Mouse (Mus musculus) mesoderm, embryonic 11.5 days (tissue): ENCODE measurements around the gene Tmem235.
"Not testable (repeated sequence)": the region's sequence is repeated elsewhere in the genome, so short reads cannot be mapped to it uniquely, and the experiment has no call there.

Experiments
- DNase-seq: peaks from one replicate; pipeline ENCODE4 v3.0.0-alpha.2; 2012; ENCODE audit warnings: low read depth, low spot score

The Tmem235 gene

DNA sequence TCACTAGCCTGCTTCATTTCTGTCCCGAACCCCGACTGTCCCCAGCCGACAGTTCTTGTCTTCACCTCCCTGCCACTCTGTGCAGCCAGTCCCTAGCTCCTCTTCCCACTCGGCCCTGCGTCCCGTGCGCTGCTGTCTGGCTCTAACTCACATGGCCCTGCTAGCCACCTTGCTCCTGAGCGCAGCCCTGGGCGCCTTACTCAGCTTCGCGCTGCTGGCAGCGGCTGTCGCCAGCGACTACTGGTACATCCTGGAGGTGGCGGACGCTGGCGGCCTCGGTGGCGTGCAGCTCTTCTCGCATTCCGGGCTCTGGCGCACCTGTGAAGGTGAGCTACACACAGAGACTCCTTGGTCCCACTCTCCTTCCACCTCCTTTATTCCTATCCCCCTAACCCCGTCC is at the start of gene Tmem235:
Gene Tmem235 (plus strand): TSS at position 152 of the 400 bp plus-strand sequence.
- no peak for DNase-seq

DNA sequence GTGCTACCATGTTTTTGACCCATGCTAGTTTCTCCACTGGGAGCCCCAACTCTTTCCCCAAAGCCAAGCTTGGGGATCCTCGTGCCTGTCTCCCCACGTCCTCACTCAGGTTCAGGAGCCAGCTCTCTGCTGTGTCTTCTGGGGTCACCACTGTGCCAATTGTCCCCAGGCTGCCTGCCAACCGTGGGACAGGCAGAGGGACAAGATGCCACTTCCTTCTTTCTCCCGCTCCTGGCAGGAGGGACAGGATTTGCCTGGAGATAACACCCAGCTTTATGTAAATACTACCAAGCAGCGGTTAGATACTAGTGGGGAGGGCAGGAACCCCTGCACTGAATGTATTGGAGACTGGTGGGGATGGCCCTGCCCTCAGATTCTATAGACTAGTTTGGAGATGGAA is 46.7 kb upstream of the Tmem235 start:
- no peak for DNase-seq

GRCm38 (mm10) chr11:117814704-117815366 is 45.7 kb upstream of the Tmem235 start:
- DNase-seq = no peak

- DNase-seq = not testable (repeated sequence)
Observed at GRCm38 (mm10) chr11:117815850-117816249, 44.7 kb upstream of the Tmem235 start.

- DNase-seq = no peak
Observed at GRCm38 (mm10) chr11:117816389-117816996, 44.1 kb upstream of the Tmem235 start.

DNA sequence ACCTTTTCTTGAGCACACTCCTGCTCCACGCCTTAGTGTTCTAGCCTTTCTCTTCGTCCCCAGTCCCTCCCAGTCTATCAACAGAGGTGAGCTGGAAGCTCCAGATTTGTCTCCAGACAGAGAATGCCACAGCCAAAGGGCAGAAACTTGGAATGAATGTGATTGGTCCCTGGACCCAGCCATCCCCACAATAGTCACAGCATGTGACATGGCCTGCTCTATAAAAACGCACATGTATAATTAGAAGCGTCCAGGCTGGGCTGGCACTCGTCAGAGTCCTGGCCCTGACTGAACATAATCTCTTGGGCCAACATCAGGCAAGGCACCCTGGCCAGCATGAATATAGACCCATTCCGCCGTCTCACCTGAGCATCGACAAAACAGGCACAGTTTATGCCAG is 41.5 kb upstream of the Tmem235 start:
- DNase-seq = no peak

- DNase-seq = no peak
Observed at GRCm38 (mm10) chr11:117820173-117820572, 40.4 kb upstream of the Tmem235 start.

DNA sequence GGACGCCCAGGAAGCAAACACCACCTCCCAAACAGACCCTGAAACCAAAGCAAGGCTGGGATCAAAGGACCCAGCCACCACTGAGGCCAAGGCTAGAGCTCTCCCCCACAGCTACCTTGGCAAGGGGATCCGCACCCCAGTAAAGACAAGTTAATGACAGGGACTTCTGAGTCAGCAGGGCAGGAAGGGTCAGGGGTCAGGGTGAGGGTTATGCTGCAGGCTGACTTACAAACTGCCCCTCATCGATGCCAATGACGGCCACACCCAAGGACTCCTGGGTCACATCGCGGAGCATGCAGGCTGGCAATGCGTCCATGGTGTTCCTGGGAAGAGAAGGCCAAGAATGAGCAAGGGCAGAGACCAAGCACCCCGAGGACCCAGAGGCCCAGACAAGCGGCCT is 38.7 kb upstream of the Tmem235 start:
- DNase-seq = no peak

GRCm38 (mm10) chr11:117822728-117823241 is 37.8 kb upstream of the Tmem235 start:
- no peak for DNase-seq

DNA sequence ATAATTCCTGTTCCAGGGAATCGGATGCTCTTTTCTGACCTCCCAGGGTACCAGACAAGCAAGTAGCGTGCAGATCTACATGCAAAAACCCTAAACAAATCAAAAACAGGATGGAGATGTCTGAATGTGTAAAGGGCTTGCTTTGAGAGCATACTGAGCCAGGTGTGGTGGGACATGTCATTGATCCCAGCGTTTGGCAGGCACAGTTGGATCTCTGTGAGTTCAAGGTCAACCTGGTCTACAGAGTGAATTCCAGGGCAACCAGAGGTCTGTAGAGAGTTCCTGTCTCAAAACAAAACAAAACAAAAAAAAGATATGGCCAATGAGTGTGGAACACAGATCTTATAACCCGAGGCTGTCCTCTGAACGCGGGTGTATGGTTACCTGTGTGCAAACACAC is 37.1 kb upstream of the Tmem235 start:
- DNase-seq = no peak

GRCm38 (mm10) chr11:117824060-117824969 is 36.2 kb upstream of the Tmem235 start:
- peak; percentile 85 for DNase-seq

GRCm38 (mm10) chr11:117825333-117826101 is 35.0 kb upstream of the Tmem235 start, which contains the start of the genes Afmid and Tk1:
Gene Afmid, plus strand, starts transcription at chr11:117825924.
Gene Tk1, minus strand, starts transcription at chr11:117826092.
- peak; percentile 91 for DNase-seq

DNA sequence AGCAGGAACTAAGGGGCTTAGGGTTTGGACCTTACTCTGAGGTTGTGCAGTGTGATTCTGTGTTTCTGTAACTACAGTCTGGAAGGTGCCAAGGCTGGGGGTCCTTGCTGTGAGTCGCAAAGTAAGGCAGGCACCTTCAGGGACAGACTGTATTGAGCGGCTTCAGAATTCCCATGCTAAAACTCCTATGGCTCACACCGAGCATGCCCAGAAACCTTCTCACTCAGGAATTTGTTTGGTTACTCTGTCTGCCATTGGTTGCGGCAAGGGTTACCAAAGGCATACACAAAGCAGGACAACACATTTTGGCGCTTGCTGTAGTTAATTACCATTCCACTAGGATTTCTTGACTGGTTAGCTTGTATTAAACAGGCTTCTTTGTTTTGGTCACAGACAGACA is 34.4 kb upstream of the Tmem235 start:
- no peak for DNase-seq

DNA sequence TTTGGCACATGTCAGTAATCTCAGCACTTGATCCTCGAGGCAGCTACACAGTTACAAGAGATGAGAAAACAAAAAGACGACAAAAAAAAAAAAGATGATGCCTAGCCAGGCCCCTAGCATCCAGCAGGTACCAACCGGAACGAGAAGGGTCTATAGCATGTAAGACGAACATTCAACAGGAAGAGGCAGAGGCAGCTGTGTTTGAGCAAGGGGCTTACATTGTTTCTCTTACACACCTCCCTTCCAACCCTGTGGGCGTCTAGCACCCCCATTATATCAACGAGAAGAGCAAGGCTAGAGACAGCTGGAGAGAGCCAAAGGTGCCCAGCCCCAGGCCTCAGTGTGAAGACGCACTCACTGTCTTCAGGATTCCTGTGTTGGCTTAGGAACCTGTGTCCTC is 33.6 kb upstream of the Tmem235 start:
- no peak for DNase-seq

DNA sequence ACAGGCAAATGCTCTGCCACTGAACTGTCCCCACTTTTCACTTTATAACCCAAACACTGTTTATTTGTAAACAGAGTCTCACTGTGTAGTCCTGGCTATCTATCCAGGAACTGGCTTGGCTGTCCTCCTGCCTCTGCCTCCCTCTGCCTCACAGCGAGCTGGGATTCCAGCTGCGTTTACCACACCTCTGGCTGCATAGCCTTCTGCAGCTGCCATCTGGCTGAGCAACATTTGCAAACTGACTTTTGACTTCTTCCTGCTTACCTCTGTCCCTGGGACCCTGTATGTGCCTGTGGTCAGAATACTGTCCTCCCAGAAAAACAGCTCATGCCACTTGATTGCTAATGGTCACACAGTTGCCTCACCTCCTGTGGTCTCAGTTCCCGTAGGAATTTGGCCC is 33.2 kb upstream of the Tmem235 start:
- no peak for DNase-seq

DNA sequence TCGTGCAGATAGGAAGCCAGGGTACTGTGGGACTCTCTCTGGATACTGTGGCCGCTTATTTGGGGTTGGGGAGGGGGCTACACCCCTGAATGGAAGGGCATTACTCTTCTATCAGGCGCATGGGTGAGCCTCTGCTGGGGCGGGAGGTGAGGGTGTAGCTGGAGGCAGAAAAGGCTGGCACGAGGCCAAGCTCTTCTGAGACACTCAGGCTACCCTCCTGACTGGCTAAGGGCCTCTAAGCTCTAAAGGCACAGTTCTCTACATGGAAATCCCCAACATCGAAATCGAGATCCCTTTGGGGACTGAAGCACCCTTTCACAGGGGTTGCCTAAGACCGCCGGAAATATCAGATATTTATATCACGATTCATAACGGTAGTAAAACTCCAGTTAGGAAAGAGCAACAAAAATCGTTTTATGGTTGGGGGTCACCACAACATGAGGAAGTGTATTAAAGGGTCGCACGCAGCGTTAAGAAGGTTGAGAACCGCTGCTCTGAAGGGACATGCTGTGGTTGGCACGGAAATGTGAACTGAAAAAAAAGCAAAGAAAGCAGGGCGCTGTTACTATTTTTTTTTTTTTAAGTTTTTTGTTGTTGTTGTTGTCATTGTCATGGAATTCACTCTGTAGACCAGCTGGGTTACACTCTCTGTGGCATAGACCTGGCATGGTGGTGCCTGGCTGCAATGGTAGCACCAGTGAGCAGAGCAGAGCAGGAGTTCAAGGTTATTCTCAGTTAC is 32.2 kb upstream of the Tmem235 start:
- no peak for DNase-seq

GRCm38 (mm10) chr11:117828888-117829604 is 31.5 kb upstream of the Tmem235 start:
- no peak for DNase-seq

DNA sequence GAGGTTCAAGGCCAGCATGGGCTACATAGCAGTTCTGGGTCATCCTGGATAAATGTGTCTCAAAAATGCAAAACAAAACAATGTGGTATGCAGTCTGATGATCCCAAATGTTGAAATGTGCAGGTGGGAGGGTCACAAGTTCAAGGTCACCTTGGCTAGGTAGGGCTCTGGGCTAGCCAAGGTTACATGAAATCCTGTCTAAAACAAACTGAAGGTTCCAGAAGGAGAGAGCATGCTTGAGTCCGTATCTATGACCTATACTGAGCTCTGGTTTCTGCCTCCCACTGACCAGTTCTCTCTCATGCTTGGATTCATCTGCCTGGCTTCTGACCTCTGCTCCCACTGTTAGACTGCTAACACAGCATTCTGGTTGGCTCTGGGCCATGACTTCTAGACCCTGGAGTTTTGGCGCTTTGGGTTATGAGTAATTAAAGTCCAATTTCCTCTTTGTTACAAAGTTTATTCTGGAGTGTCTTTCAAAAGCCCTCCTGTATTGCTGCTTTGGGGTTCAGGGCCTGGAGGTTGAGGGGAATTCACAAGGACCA is 30.8 kb upstream of the Tmem235 start:
- no peak for DNase-seq

DNA sequence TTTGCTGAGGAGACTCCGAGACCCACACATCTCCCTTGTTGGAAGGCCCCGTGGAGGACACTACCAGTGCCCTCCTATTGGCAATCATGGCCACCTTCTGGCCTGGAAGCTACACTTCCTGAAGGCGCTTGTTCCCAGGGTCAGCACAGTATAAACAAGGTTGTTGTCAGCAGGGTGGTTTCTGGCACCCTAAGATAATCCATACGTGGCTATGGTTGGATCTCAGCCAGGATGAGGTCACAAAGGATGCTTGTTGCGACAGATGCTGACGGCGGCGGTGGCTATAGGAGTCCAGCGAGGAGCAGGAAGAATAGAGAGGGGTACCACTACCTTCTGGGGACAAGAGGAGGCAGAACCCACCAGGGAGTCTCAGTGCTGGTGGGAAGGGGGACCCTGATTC is 30.2 kb upstream of the Tmem235 start:
- DNase-seq = no peak
